Mouse (Mus musculus) heart, postnatal 0 days (tissue): ENCODE results near the gene Lhx3. TPM values are rescaled to one million over a fixed set of nuclear protein-coding genes. Genes with fewer than 3 reads are reported as not detected.
A peak's percentile ranks its signal among the peaks of the same experiment; 100 is the strongest.

Source experiments
- ATAC-seq: fragments of 200-750 bp; cut with Nextera tagmentation; 2 replicates; pipeline ENCODE4 v1.8.0; 2017; ENCODE audit warnings: low read depth, moderate number of reproducible peaks, moderate library complexity; ENCODE audit not compliant: insufficient read depth
- DNase-seq: peaks from one replicate; pipeline ENCODE4 v3.0.0-alpha.2; 2016; ENCODE audit warnings: low spot score
- H3K27ac ChIP-seq: fragments of 300-500 bp; sonication (generic); 2 replicates; pipeline ENCODE4 v1.5.1; 2014; ENCODE audit warnings: low read depth, mild to moderate bottlenecking
- H3K27me3 ChIP-seq: fragments of 300-500 bp; sonication (generic); 2 replicates; pipeline ENCODE4 v1.6.1; 2014; ENCODE audit warnings: low read length, mixed read lengths; ENCODE audit not compliant: control insufficient read depth, insufficient read depth
- H3K36me3 ChIP-seq: fragments of 300-500 bp; sonication (generic); replicated peaks from 2 replicates; pipeline ENCODE4 v1.6.1; 2014; ENCODE audit warnings: low read length, mixed read lengths; ENCODE audit not compliant: control insufficient read depth, insufficient read depth
- H3K4me1 ChIP-seq: fragments of 300-500 bp; sonication (generic); 2 replicates; pipeline ENCODE4 v1.6.1; 2014; ENCODE audit warnings: antibody characterized with exemption; ENCODE audit not compliant: control insufficient read depth, insufficient read depth
- H3K4me2 ChIP-seq: fragments of 300-500 bp; sonication (generic); 2 replicates; pipeline ENCODE4 v1.6.1; 2014; ENCODE audit warnings: low read depth, mild to moderate bottlenecking, low read length, moderate library complexity
- H3K4me3 ChIP-seq: fragments of 300-500 bp; sonication (generic); 2 replicates; pipeline ENCODE4 v1.5.1; 2014; ENCODE audit warnings: low read depth, low read length
- H3K9ac ChIP-seq: fragments of 300-500 bp; sonication (generic); replicated peaks from 2 replicates; pipeline ENCODE4 v1.6.1; 2014; ENCODE audit warnings: low read depth, low read length, mixed read lengths
- H3K9me3 ChIP-seq: fragments of 300-500 bp; sonication (generic); replicated peaks from 2 replicates; pipeline ENCODE4 v1.6.1; 2016; ENCODE audit warnings: low read length; ENCODE audit not compliant: control insufficient read depth
- CTCF ChIP-seq: IDR thresholded peaks from 2 replicates; pipeline ENCODE4 v1.5.1; 2016; ENCODE audit warnings: antibody characterized with exemption, control low read depth, low read depth
- EP300 ChIP-seq: IDR thresholded peaks from 2 replicates; pipeline ENCODE4 v1.6.1; 2016; ENCODE audit warnings: antibody characterized with exemption, low read depth
- WGBS: fragments of 180-500 bp; shearing (Covaris S2); extraction: QIAGEN DNeasy Blood & Tissue Kit; methylation state at CpG from one replicate; pipeline ENCODE4 v1.1.7; 2014; 5-methylcytosine and 5-hydroxymethylcytosine counted together
- polyA plus RNA-seq: library from polyadenylated mRNA; unstranded; fragments of >200 nt; fragmentation: Nextera tagmentation; extraction: Ambion mirVana; gene quantifications from 2 replicates; pipeline ENCODE4 v1.2.1, GENCODE M21; 2015
- total RNA-seq: library from RNA; depleted of rRNA; stranded (reverse); fragments of >200 nt; gene quantifications from 2 replicates; pipeline ENCODE4 v1.2.3, GENCODE M21; 2014; ENCODE audit warnings: low replicate concordance

The Lhx3 gene
- total and polyA plus RNA-seq, 2 experiments from 2014 or later = not detected

DNA sequence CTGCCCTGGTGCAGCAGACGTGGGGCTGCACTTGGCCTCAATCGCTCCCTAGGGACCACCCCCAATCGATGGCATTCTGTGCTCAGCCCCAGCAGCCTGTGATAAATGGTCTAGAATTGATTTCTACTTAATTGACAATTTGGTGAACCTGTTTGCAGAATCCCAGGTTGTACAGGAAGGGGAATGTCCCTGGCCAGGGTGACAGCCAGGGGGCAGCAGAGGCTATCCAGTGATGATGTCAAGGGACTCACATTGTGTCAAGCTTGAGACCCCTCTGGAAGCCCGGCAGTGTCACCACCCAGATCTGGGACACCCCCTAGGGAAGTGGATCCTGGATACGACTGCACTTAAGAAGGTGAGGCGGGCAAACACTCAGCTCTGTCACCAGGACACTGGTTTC lies 25.4 kb downstream of the Lhx3 start:
- peaks cover 12% of the 10 kb centered on the region; the same call in 1 of the 2 replicates for H3K27me3 ChIP-seq
- no peak for DNase-seq
- no peaks in the 10 kb centered on the region for H3K4me1 ChIP-seq
- no peak overlapping the region for H3K4me3 ChIP-seq
- no peak overlapping the region for H3K27ac ChIP-seq
- TF ChIP-seq EP300 = no peak
- peak; percentile 78 for TF ChIP-seq CTCF
- no peaks in the 10 kb centered on the region for H3K36me3 ChIP-seq
- whole genome bisulfite sequencing = 12% methylated on average over 6 of the region's 6 CpGs
- no peak for ATAC-seq
- no peak overlapping the region for H3K4me2 ChIP-seq
- H3K9me3 ChIP-seq = no peaks in the 10 kb centered on the region
- H3K9ac ChIP-seq = no peak overlapping the region

DNA sequence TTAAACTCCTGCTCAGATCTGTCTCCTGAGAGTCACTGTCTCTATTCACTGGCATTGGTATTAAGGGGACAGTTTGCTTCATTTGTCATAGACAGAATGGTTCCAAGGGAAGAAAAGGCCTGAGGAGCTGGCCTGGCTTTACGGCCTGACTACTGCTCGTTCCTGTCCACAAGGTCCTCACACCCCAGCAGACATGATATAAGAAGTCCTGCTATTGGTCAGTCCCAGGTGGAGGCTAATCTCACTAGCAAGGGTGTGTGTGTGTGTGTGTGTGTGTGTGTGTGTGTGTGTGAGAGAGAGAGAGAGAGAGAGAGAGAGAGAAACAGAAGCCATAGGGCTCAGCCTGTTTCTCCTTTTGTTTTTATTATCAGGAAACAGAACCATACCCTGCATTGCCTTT lies 30.9 kb downstream of the Lhx3 start:
- no peaks in the 10 kb centered on the region for H3K4me1 ChIP-seq
- H3K4me3 ChIP-seq = no peak overlapping the region
- DNase-seq (no peak), ATAC-seq (no peak)
- H3K4me2 ChIP-seq = no peak overlapping the region
- TF ChIP-seq CTCF = no peak
- TF ChIP-seq EP300 = no peak
- WGBS = 29% methylated on average over 2 of the region's 2 CpGs
- no peaks in the 10 kb centered on the region; the same call in 1 of the 2 replicates for H3K27me3 ChIP-seq
- no peak overlapping the region for H3K27ac ChIP-seq
- no peaks in the 10 kb centered on the region for H3K36me3 ChIP-seq
- H3K9ac ChIP-seq = no peak overlapping the region
- H3K9me3 ChIP-seq = no peaks in the 10 kb centered on the region

DNA sequence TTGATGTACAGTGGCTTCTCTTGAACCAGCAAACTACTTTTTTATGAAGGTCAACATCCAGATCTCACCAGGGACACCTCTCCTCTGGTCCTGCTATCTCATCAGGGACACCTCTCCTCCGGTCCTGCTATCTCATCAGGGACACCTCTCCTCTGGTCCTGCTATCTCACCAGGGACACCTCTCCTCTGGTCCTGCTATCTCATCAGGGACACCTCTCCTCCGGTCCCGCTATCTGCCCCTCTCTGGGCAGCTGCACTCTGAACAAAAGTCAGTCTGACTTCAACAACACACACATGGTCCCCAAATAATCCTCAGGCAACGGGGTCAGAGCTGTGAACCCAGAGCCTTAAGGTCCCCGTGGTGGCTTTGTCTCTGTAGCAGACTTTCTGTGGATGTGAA lies 31.4 kb downstream of the Lhx3 start:
- H3K4me2 ChIP-seq = no peak overlapping the region
- no peak for TF ChIP-seq EP300
- no peak for TF ChIP-seq CTCF
- H3K27ac ChIP-seq = no peak overlapping the region
- H3K4me1 ChIP-seq = no peaks in the 10 kb centered on the region
- H3K27me3 ChIP-seq = no peaks in the 10 kb centered on the region; the same call in 1 of the 2 replicates
- ATAC-seq = no peak
- no peak for DNase-seq
- no peak overlapping the region for H3K9ac ChIP-seq
- no peaks in the 10 kb centered on the region for H3K9me3 ChIP-seq
- no peak overlapping the region for H3K4me3 ChIP-seq
- H3K36me3 ChIP-seq = no peaks in the 10 kb centered on the region
- 14% methylated on average over 5 of the region's 5 CpGs for WGBS

DNA sequence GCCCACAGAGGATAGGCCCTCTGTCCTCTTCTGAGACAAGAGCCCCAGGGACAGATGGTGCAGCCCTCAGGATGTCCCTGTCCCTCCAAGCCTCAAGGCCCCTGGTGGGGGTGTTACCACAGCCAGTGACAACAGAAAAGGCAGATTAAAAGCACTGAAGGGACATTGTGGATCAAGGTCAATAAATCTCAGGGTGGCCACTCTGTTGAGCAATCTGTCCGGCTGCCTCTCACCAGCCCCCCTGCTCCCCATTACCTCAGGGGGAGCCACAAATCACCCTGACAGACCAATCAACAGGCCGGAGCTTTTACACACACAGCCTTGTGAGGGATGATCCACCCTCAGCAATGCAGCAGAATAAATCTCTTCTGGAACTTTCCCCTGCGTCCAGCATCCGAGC lies 32.9 kb downstream of the Lhx3 start:
- H3K4me3 ChIP-seq = no peak overlapping the region
- H3K9me3 ChIP-seq = no peaks in the 10 kb centered on the region
- H3K36me3 ChIP-seq = no peaks in the 10 kb centered on the region
- H3K4me1 ChIP-seq = no peaks in the 10 kb centered on the region
- H3K9ac ChIP-seq = no peak overlapping the region
- no peak for ATAC-seq
- H3K4me2 ChIP-seq = no peak overlapping the region
- H3K27me3 ChIP-seq = peaks cover 6% of the 10 kb centered on the region
- 27% methylated on average over 4 of the region's 4 CpGs for WGBS
- TF ChIP-seq CTCF (no peak), EP300 (no peak)
- no peak overlapping the region for H3K27ac ChIP-seq
- no peak for DNase-seq

DNA sequence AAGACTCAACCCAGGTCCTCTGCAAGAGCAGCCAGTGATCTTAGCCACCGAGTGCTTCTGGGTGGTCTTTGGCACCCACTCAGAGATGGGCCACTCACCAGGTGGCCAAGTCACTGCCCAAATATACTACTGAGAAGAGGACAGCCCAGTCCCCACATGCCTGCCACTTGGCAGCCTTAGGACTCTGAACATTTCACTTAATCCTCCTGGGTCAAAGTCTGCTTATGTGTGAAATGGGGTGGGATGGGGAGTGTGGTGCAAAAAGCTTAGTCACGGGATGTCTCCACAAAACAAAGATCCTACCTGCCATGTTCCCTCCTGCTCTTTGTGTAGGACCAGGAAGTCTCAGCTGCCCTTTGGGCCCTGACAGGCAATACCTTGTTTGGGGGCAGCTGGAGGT lies 35.9 kb downstream of the Lhx3 start:
- TF ChIP-seq CTCF = no peak
- no peak for TF ChIP-seq EP300
- ATAC-seq = no peak

DNA sequence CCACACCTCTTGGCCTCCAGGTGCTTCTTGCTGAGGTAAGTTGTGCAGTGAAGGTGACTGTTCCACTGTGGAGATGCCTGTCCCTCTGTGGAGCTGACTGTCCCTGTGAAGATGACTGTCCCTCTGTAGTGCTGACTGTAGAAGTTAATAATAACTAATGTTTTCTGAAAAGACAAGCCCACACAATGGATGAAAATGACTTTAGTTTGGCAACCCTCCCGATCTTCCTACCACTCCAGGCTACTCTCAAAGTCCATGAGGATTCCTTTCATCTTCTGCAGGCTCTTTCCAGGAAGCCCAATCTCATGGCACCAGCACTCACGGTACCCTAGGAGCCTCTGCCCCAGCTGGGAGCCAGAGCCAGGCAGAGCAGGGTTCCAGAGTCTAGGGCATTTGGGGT lies 37.7 kb downstream of the Lhx3 start:
- ATAC-seq (no peak), DNase-seq (no peak)
- H3K36me3 ChIP-seq = no peaks in the 10 kb centered on the region
- H3K9me3 ChIP-seq = no peaks in the 10 kb centered on the region
- TF ChIP-seq EP300 (no peak), CTCF (no peak)
- H3K9ac ChIP-seq = no peak overlapping the region
- H3K27me3 ChIP-seq = peaks cover 6% of the 10 kb centered on the region
- H3K4me3 ChIP-seq = no peak overlapping the region
- no peaks in the 10 kb centered on the region for H3K4me1 ChIP-seq
- 35% methylated on average over 2 of the region's 2 CpGs for WGBS
- no peak overlapping the region for H3K4me2 ChIP-seq
- H3K27ac ChIP-seq = no peak overlapping the region

More for the DNA sequence above, 35.9 kb downstream of the Lhx3 start:
- Histone ChIP-seq H3K4me3 (no peak overlapping the region), H3K36me3 (no peaks in the 10 kb centered on the region), H3K4me2 (no peak overlapping the region), H3K9me3 (no peaks in the 10 kb centered on the region), H3K4me1 (no peaks in the 10 kb centered on the region), H3K27me3 (peaks cover 6% of the 10 kb centered on the region), H3K9ac (no peak overlapping the region), H3K27ac (no peak overlapping the region)
- DNase-seq = no peak
- WGBS = 81% methylated on average over 2 of the region's 2 CpGs
